Mouse (Mus musculus) retina, postnatal 7 days (tissue): ENCODE measurements around the gene Atf4.

Experiments
- DNase-seq: peaks from one replicate; pipeline ENCODE4 v3.0.0-alpha.2; 2012; ENCODE audit warnings: low read depth, low spot score

Gene Atf4

DNA sequence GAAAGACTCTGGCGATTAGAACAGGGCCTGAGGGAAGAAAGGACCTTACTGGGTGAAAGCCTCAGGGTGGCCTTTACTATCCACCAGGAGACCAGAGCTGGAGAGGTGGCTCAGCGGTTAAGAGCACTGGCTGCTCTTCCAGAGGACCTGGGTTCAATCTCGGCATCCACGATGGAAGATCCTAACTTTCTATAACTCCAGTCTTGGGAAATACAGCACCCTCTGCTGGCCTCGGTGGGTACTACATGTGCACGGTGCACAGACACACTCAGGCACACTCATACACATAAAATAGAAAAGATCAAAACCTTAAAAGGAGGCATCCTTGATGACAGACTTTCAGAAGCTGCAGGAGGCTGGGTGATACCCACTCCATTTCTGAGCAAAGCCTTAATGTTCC, 25.7 kb downstream of the Atf4 start:
- no peak for DNase-seq

DNA sequence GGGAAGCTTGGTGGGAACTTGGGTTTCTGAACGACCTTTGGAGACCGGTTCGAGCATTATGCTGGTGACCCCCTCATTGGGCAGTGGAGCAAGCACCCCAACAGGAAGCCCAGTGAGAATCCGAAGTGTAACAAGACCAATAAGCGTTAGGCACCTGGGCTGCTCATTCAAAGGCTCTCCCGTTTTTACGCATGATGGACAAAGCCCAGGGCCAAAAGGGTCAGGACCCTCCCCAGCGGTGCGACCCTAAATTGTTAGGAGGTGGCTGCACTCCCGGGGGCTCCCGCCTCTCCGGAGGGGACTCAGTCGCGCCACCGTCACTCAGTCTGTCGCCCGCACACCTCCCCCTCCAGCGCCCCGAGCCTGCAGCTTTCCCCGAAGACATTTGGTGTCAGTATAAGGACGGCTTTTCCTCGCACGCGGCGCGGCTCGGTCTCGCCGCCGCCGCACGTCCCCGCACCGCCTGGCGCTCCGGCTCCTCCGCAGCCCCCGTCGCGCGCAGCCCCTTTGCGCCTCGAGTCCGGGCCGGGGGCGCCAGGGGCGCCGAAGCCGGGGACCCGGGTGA, 31.9 kb downstream of the Atf4 start, which contains the start of gene Cacna1i:
Cacna1i (plus strand) TSS at position 388 of the 565 bp plus-strand sequence.
- DNase-seq: no peak

DNA sequence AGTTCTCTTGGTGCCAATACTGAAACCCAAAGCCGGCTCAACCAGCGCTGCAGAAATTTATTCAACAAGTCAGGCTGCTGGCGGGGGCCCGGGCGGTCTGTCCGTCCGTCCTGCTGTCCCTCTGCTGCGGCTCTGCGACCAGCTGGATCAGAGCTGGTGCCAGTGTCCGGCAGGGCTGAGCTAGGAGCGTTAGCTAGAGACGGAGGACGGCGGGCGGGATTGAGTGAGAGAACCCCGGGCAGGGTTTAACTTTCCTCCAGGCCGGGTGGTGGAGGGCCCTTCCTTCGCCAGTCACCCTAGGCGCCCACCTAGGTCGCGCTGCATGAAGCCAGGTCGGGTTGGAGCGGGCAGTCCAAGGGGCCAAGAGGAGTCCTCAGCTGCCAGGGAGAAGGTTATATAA, 33.1 kb downstream of the Atf4 start:
- DNase-seq: no peak

DNA sequence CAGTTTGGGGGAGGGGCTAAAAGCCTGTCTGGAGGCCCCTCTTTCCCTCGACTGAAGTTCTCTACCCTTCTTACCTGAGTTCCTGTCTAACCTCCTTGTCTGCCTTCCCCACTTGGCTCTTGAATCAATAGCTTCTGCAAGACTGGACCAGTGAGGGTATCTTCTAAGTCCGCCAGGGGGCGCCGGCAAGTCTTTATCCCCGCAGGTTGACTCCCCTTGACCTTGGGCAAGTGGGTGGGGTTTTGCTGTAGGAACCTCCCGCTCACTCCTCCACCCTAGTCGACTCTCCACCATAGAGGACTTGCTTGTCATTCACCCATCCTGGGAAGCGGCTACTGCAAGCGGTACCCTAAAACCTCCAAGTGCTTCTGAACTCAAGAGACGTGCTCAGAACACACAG, 34.5 kb downstream of the Atf4 start:
- DNase-seq: peak; percentile 53

DNA sequence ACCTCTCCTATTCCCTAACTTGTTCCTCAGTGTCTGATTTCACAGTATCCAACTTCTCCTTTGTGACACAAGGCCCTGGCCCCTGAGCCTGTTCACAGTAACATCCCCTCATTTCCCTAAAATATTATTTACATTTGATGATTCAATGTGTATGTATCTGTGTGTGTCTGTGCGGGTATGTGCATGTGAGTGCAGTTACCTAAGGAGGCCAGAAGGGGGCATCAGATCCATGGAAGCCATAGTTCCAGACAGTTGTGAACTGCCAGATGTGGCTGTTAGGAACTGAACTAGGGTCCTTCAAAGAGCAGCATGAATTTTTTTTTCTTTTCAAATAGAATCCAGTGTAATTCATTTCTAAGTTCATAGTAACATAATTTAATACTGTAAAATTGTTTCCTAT, 42.2 kb downstream of the Atf4 start:
- no peak for DNase-seq

DNA sequence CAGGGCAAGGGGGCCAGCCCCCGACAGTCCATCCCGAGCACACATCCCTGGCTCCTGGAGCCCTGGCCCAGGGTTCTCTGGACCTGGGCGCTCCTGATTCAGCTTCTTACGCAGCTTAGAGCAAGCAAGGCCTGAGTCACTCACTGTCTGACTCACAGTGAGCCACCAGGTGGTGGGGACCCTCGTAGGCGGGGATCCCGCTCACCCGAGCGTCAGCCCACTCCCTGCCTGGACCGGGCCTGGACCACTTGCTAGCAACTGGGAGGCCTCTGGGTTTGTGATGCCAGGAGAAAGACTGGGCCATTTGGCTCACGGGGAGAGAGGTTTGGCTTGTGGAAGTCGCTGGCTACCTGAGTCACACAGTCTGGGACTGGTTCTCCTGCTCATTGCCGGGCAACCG, 48.8 kb downstream of the Atf4 start:
- DNase-seq: no peak

DNA sequence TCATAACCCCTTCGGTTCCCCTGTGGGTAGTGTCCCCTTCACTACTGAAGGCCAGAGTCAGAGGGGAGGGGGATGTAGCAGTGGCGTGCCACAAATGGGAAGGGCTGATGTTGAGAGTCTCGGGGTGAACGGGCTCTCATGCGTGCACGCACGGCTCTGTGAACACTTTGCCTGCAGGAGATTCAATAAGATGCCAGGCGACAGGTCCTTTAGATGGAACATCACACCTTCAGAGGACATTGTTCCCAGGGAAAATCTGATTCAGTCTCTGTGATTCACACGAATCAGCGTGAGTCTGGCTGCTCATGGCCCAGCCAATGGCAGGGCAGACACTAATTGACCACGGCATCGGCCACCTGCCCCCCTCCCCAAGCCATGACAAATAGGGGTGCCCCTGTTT, 49.2 kb downstream of the Atf4 start:
- DNase-seq: no peak

DNA sequence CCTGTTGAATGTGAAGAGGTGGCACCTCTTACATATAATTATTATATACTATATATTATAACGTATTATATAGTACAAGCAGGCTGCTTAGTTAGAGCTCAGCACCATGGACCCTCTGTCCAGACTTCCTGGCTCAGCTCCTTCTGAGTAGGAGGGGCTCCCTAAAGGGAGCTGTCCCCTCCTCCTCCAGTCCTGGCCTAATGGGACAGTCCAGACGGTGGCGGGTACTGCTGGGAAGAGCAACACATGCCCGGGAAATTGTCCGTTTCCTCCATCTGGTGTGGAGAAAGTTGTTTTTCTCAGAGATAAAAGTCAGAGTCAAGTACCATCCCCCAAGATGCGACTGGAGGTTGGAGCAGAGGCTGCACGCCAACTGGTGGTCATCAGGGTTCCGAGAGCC, 51.2 kb downstream of the Atf4 start:
- DNase-seq: no peak
